Mouse (Mus musculus) heart, embryonic 15.5 days (tissue): Measurements from ENCODE around the gene Gm13420. TPM values are rescaled to one million over a fixed set of nuclear protein-coding genes. Genes with fewer than 3 reads are reported as not detected.
A peak's percentile ranks its signal among the peaks of the same experiment; 100 is the strongest.
"Not testable (repeated sequence)": the region's sequence is repeated elsewhere in the genome, so short reads cannot be mapped to it uniquely, and the experiment has no call there.

ENCODE experiments used
- ATAC-seq: fragments of 200-750 bp; cut with Nextera tagmentation; replicated peaks from 2 replicates; pipeline ENCODE4 v1.8.0; 2017; ENCODE audit warnings: low read depth, moderate TSS enrichment; ENCODE audit not compliant: insufficient number of reproducible peaks, insufficient read depth, low FRiP score
- H3K27ac ChIP-seq: fragments of 300-500 bp; sonication (generic); 2 replicates; pipeline ENCODE4 v1.5.1; 2015; ENCODE audit warnings: mild to moderate bottlenecking, inconsistent platforms
- H3K27me3 ChIP-seq: fragments of 300-500 bp; sonication (generic); 2 replicates; pipeline ENCODE4 v1.6.1; 2015; ENCODE audit warnings: inconsistent platforms
- H3K36me3 ChIP-seq: fragments of 300-500 bp; sonication (generic); 2 replicates; pipeline ENCODE4 v1.6.1; 2015; ENCODE audit warnings: mild to moderate bottlenecking, inconsistent platforms
- H3K4me1 ChIP-seq: fragments of 300-500 bp; sonication (generic); replicated peaks from 2 replicates; pipeline ENCODE4 v1.6.1; 2015; ENCODE audit warnings: inconsistent platforms
- H3K4me2 ChIP-seq: fragments of 300-500 bp; sonication (generic); 2 replicates; pipeline ENCODE4 v1.6.1; 2015; ENCODE audit warnings: inconsistent platforms, mild to moderate bottlenecking, moderate library complexity
- H3K4me3 ChIP-seq: fragments of 300-500 bp; sonication (generic); 2 replicates; pipeline ENCODE4 v1.5.1; 2015; ENCODE audit warnings: mild to moderate bottlenecking, inconsistent platforms
- H3K9ac ChIP-seq: fragments of 300-500 bp; sonication (generic); 2 replicates; pipeline ENCODE4 v1.6.1; 2015; ENCODE audit warnings: mild to moderate bottlenecking, inconsistent platforms
- H3K9me3 ChIP-seq: fragments of 300-500 bp; sonication (generic); replicated peaks from 2 replicates; pipeline ENCODE4 v1.6.1; 2016; ENCODE audit warnings: inconsistent platforms
- WGBS: fragments of 180-500 bp; shearing (Covaris S2); methylation state at CpG from one replicate; pipeline ENCODE4 v1.1.7; 2015; ENCODE audit warnings: mixed read lengths; 5-methylcytosine and 5-hydroxymethylcytosine counted together
- polyA plus RNA-seq: library from polyadenylated mRNA; unstranded; fragments of >200 nt; fragmentation: Nextera tagmentation; extraction: Ambion mirVana; gene quantifications from 2 replicates; pipeline ENCODE4 v1.2.1, GENCODE M21; 2015

Gm13420 gene
- polyA plus RNA-seq, 1 experiment from 2014 or later, result not detected

DNA sequence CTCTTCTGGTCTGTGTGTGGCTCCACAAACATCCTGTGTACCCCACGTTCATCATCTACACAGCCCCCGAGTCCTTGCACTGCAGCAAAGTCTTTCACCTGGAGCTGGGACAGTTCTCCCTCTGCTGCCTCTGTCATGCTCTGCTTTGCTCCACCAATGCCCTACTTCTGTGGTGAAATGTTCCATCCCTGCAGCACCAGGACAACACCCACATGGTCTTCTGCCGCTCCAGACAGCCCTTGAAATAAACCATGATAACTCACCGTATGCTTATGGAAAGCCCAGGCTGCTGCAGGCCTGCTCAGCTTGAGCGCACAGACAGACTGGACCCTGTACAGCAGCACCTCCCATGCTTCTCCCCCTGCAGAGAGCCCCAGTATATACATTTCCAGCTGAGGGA, 37.4 kb downstream of the Gm13420 start:
- Histone ChIP-seq H3K4me1 (peaks cover 51% of the 10 kb centered on the region), H3K4me3 (no peak overlapping the region), H3K27ac (peak overlapping the region; percentile 92), H3K9me3 (no peaks in the 10 kb centered on the region), H3K27me3 (no peaks in the 10 kb centered on the region), H3K9ac (no peak overlapping the region), H3K4me2 (no peak overlapping the region), H3K36me3 (peaks cover 10% of the 10 kb centered on the region; the same call in 1 of the 2 replicates)
- WGBS, result 59% methylated on average over 5 of the region's 5 CpGs
- no peak for ATAC-seq

DNA sequence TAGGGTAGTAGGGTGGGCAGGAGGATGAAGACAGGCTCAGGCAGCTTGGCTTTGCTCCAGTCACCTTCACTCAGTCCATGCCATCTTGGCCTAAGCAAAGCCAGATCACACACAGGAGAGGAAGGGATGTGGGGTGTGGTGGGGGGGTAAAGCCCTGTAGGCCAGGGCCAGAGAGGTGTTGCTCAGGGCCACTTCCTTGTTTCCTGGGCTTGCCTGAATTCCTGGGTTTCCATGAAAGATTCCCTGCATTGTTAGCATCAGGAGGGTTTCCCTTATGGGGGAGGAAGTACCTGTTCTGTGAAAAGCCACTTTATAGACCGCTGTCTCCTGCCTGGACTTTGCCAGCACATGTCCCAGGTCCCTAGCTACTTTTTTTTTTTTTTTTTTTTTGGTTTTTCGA, 38.0 kb downstream of the Gm13420 start:
- no peaks in the 10 kb centered on the region for H3K27me3 ChIP-seq
- H3K4me2 ChIP-seq, result no peak overlapping the region
- peak overlapping the region; percentile 29 for H3K27ac ChIP-seq
- H3K9ac ChIP-seq, result no peak overlapping the region
- no peak for ATAC-seq
- H3K9me3 ChIP-seq, result no peaks in the 10 kb centered on the region
- peaks cover 48% of the 10 kb centered on the region for H3K4me1 ChIP-seq
- 100% methylated on average over 2 of the region's 2 CpGs for WGBS
- no peak overlapping the region for H3K4me3 ChIP-seq
- H3K36me3 ChIP-seq, result peaks cover 6% of the 10 kb centered on the region; the same call in 1 of the 2 replicates

DNA sequence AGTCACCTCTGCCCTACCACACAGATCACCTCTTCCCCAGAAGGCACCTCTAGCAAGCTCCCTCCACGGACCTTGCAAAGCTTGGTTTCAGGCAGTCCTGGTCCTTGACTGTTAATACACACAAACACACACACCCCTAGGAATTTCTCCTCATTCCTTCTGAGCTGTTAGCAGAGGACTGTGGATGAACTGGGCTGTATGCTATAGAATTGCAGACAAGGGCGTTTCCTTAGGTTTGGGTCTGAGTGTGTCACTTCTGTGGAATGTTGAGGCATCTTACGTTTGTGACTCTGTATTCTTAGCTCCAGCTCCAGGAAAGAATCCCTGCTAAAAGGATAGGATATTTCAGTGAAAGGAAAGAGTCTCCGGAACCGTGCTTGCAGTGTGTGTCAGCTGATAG, 39.6 kb downstream of the Gm13420 start:
- ATAC-seq, result no peak

DNA sequence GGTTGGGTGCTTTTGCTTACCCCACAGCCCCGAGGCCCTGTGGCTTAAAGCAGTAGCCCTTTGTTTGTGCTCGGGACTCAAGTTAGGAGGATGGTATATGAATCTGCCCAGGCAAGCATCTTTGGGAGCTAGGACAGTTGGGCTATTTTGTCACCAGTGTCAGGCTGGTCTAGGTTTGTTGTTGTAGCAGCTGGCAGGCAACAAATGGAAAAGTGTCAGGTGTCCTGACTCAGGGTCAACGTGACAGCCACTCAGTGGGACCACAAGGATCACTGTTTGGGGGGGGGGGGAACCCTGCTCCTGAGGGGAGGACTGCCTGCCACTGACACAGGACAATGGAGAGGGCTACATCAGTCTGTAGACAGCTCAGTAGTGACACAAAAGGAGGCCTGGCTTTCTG, 40.4 kb downstream of the Gm13420 start:
- Histone ChIP-seq H3K9ac (no peak overlapping the region), H3K27me3 (no peaks in the 10 kb centered on the region), H3K4me1 (peaks cover 32% of the 10 kb centered on the region), H3K4me2 (no peak overlapping the region), H3K36me3 (peaks cover 21% of the 10 kb centered on the region; the same call in 1 of the 2 replicates), H3K9me3 (no peaks in the 10 kb centered on the region), H3K4me3 (no peak overlapping the region), H3K27ac (no peak overlapping the region)
- WGBS, result 55% methylated on average over 3 of the region's 3 CpGs
- ATAC-seq, result no peak

More for the DNA sequence above, 39.6 kb downstream of the Gm13420 start:
- H3K9me3 ChIP-seq, result no peaks in the 10 kb centered on the region
- H3K27me3 ChIP-seq, result no peaks in the 10 kb centered on the region
- H3K4me1 ChIP-seq, result peaks cover 40% of the 10 kb centered on the region
- no peak overlapping the region for H3K27ac ChIP-seq
- 64% methylated on average over 5 of the region's 5 CpGs for WGBS
- H3K4me2 ChIP-seq, result no peak overlapping the region
- no peak overlapping the region for H3K4me3 ChIP-seq
- peaks cover 17% of the 10 kb centered on the region; the same call in 1 of the 2 replicates for H3K36me3 ChIP-seq
- no peak overlapping the region for H3K9ac ChIP-seq

DNA sequence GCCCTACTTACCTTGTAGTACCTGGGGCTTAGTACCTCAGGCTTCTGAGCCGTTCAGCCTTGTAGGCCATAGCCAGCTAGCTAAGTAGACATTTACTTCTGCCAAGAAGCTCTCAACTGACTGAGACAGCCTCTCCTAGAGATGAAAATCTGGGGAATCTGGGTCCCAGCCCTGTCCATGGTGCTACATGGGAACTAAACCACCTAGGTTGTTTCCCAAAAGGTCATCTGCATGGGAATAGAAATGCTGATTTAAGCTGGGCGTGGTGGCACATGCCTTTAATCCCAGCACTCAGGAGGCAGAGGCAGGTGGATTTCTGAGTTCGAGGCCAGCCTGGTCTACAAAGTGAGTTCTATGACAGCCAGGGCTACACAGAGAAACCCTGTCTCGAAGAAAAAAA, 43.3 kb downstream of the Gm13420 start:
- 91% methylated on average over 4 of the region's 4 CpGs for WGBS
- H3K4me3 ChIP-seq, H3K4me1 ChIP-seq, ATAC-seq, H3K27ac ChIP-seq, H3K9ac ChIP-seq, H3K27me3 ChIP-seq, H3K9me3 ChIP-seq, H3K4me2 ChIP-seq: not testable (repeated sequence)
- H3K36me3 ChIP-seq, result peaks cover 27% of the 10 kb centered on the region; the same call in 1 of the 2 replicates

DNA sequence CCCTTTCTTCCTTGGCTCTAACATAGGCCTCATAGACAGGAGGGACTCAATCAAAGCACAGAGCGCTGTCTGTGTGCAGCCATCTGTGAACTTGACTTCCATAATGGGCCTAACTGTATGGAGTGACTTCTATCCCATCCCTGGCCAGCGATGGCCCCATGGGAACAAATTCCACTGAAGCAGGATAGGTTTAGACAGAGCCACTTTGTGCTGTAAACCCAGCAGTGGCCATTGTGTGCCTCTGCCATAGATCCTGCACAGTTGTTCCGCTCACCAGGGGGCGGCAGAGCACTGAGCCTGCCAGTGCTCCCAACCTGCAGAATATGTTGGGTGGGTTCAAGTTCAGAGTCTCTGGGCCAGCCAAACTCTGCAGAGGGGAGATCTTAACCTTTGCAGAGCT, 43.8 kb downstream of the Gm13420 start:
- H3K4me1 ChIP-seq, result peaks cover 4% of the 10 kb centered on the region; the same call in 1 of the 2 replicates
- H3K27me3 ChIP-seq, result no peaks in the 10 kb centered on the region
- WGBS, result 89% methylated on average over 4 of the region's 4 CpGs
- H3K4me2 ChIP-seq, result no peak overlapping the region
- no peaks in the 10 kb centered on the region for H3K9me3 ChIP-seq
- no peak overlapping the region for H3K9ac ChIP-seq
- H3K27ac ChIP-seq, result no peak overlapping the region
- ATAC-seq, result no peak
- peaks cover 29% of the 10 kb centered on the region; the same call in 1 of the 2 replicates for H3K36me3 ChIP-seq
- H3K4me3 ChIP-seq, result no peak overlapping the region

DNA sequence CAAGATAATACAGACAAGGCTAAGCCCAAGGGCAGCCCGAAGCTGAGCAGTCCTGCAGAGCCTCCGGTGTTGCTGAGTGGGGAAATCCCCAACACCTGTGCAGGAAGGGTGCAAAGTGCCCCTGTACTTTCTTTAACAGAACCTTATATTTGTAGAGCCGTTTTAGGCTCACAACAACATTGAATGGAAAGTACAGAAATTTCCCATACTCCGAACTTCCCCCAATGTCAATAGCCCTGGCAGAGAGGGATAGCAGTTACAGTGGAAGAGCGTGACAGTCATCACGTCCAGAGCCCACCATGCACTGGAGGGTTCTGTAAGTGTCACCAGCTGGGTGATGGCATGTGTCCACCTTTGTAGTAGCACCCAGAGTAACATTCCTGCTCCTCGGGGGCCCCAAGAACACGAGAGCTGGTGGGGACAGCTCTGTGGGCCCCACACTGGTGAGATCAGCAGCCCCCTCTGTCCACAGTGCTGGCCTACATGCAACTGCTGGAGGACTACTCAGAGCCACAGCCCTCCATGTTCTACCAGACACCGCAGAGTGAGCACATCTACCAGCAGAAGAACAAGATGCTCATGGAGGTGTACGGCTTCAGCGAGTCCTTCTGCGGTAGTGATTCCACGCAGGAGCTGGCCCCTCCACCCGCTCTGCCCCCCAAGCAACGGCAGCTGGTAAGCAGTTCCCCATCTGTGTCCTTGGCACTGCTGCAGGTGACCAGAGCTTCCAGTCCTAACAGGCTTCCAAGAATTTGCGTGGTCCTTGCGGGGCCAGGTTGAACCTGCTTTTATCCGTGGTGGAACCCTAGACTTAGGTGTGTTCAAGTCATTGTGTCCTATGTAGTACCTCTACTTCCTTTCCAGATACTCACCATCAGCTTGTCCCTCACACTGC, 44.5 kb downstream of the Gm13420 start:
- H3K27me3 ChIP-seq, result no peaks in the 10 kb centered on the region
- no peak overlapping the region for H3K4me3 ChIP-seq
- H3K27ac ChIP-seq, result no peak overlapping the region
- H3K9me3 ChIP-seq, result no peaks in the 10 kb centered on the region
- no peak overlapping the region for H3K4me2 ChIP-seq
- no peak overlapping the region for H3K9ac ChIP-seq
- no peak for ATAC-seq
- 89% methylated on average over 18 of the region's 18 CpGs for WGBS
- H3K4me1 ChIP-seq, result peaks cover 4% of the 10 kb centered on the region; the same call in 1 of the 2 replicates
- peaks cover 37% of the 10 kb centered on the region for H3K36me3 ChIP-seq

DNA sequence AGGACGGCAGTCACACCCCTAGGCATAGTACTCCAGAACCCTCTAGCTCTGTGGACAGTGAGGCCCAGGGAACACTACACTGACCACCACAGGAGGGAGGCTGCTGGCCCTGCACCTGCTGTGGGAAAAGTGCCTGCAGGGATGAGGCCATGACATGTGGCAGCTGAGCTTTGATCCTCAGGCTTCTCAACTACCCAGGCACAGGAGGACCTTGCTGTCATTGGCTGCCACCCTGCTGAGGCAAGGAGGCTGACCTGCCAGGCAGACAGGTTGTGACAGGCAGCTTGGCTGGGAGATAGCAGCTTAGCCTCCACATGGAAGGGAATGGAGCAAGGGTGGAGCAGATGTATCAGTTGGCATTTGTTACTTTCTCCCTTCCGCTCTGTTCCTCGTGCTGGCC, 46.0 kb downstream of the Gm13420 start:
- no peak overlapping the region for H3K4me2 ChIP-seq
- no peak overlapping the region for H3K4me3 ChIP-seq
- no peak for ATAC-seq
- no peaks in the 10 kb centered on the region for H3K4me1 ChIP-seq
- 79% methylated on average over 3 of the region's 3 CpGs for WGBS
- no peak overlapping the region for H3K9ac ChIP-seq
- H3K36me3 ChIP-seq, result peaks cover 48% of the 10 kb centered on the region
- no peak overlapping the region for H3K27ac ChIP-seq
- H3K9me3 ChIP-seq, result no peaks in the 10 kb centered on the region
- H3K27me3 ChIP-seq, result no peaks in the 10 kb centered on the region

DNA sequence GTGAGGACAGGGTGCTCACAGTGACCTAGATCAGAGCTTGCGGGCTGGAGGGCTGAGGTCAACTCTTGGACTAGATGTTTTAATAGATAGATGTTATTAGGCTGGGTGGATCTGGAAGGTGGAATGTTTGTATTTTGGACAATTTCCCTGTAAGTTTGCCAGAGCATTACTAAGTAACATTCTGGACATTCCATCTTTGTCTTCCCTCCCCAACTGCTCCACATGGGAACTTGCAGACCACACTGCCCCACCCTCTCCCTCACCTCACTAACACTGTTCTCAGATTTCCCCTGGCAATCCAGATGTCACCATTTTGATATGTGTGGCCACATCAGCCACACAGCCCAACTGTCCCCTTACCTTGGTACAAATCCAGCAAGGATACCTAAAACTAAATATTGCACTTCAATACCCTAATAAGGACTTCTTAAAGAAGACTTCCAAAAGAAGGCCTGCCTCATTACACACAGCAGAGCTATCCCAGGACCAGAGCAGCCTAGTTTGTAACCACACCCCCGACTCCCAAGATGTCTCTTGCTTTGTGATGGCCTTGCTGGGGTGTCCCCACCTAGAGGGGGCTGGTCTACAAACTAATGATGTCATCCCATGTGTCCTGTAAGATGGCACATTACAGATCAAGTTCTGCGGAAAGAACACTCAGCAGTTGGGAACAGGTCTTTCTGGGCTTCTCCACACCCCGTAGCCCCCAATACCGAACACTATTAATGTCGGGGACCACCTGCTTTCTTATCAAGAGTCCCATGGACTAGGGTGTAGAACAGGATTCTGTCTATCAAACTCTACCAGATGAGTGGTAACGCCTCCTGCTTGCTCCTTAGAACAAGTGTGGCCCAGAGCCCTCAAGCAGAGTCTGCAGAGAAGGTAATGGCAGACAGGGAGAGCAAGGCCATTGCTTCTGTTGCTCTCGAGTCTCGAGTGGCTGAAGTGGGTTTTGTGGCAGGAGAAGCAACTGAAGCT, 48.1 kb downstream of the Gm13420 start:
- Histone ChIP-seq H3K4me3 (no peak overlapping the region), H3K4me1 (no peaks in the 10 kb centered on the region), H3K9ac (no peak overlapping the region), H3K27me3 (no peaks in the 10 kb centered on the region), H3K4me2 (no peak overlapping the region), H3K9me3 (no peaks in the 10 kb centered on the region), H3K27ac (no peak overlapping the region), H3K36me3 (peaks cover 59% of the 10 kb centered on the region)
- no peak for ATAC-seq
- WGBS, result 87% methylated on average over 9 of the region's 9 CpGs

DNA sequence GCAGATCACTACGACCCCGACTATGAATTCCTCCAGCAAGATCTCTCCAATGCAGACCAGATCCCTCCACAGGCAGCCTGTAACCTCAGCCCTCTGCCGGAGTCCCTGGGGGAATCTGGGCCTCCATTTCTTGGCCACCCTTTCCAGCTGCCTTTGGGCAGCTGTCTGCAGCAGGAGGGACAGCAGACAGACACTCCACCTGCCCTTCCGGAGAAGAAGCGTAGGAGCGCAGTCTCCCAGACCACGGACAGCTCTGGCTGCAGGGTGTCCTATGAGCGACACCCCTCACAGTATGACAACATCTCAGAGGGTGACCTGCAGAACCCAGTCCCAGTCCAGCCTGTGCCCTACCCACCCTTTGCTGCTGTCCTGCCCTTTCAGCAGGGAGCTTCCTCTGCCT, 49.3 kb downstream of the Gm13420 start:
- H3K27ac ChIP-seq, result no peak overlapping the region
- H3K36me3 ChIP-seq, result peaks cover 50% of the 10 kb centered on the region
- no peaks in the 10 kb centered on the region for H3K27me3 ChIP-seq
- no peaks in the 10 kb centered on the region; the same call in 1 of the 2 replicates for H3K4me1 ChIP-seq
- H3K4me3 ChIP-seq, result no peak overlapping the region
- 87% methylated on average over 8 of the region's 8 CpGs for WGBS
- H3K9ac ChIP-seq, result no peak overlapping the region
- no peak overlapping the region for H3K4me2 ChIP-seq
- ATAC-seq, result no peak
- H3K9me3 ChIP-seq, result no peaks in the 10 kb centered on the region

DNA sequence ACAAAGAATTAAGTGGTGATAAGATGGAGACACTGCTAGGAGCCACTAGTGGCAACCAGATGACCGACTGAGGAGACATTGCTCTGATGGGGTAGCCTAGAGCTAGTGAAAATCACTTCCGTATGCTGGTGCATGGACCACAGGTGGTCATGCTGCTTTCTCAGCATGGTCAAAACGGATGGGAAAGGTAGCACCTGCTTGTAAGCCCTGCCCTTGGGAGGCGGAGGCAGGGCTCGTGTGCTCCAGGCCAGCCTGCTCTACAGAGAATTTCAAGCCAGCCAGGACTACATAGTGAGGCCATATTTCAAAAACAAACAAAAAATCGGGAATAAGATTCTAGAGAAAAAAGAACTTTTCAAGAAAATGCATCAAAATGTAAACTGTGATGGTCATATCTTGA, 50.1 kb downstream of the Gm13420 start:
- Histone ChIP-seq H3K36me3 (peaks cover 46% of the 10 kb centered on the region), H3K9ac (no peak overlapping the region)
- WGBS, result 83% methylated on average over 6 of the region's 6 CpGs

More for the DNA sequence above, 50.1 kb downstream of the Gm13420 start:
- no peak overlapping the region for H3K4me2 ChIP-seq
- H3K4me1 ChIP-seq, result no peaks in the 10 kb centered on the region; the same call in 1 of the 2 replicates
- no peak overlapping the region for H3K4me3 ChIP-seq
- ATAC-seq, result no peak
- H3K27ac ChIP-seq, result no peak overlapping the region
- H3K9me3 ChIP-seq, result no peaks in the 10 kb centered on the region
- H3K27me3 ChIP-seq, result no peaks in the 10 kb centered on the region
